Mouse (Mus musculus) heart, embryonic 11.5 days (tissue): Measurements from ENCODE around the gene Poln. TPM values are rescaled to one million over a fixed set of nuclear protein-coding genes. Genes with fewer than 3 reads are reported as not detected.

Experiments used
- ATAC-seq: fragments of 200-750 bp; cut with Nextera tagmentation; replicated peaks from 2 replicates; pipeline ENCODE4 v1.8.0; 2017; ENCODE audit warnings: moderate library complexity; ENCODE audit not compliant: insufficient number of reproducible peaks, low FRiP score, low TSS enrichment
- H3K27ac ChIP-seq: fragments of 300-500 bp; sonication (generic); 2 replicates; pipeline ENCODE4 v1.5.1; 2014; ENCODE audit warnings: mild to moderate bottlenecking, low read depth, low read length
- H3K27me3 ChIP-seq: fragments of 300-500 bp; sonication (generic); 2 replicates; pipeline ENCODE4 v1.6.1; 2014; ENCODE audit warnings: mild to moderate bottlenecking, low read length, mixed read lengths; ENCODE audit not compliant: control insufficient read depth, insufficient read depth
- H3K36me3 ChIP-seq: fragments of 300-500 bp; sonication (generic); 2 replicates; pipeline ENCODE4 v1.6.1; 2014; ENCODE audit warnings: mild to moderate bottlenecking, low read length, moderate library complexity, mixed read lengths; ENCODE audit not compliant: control insufficient read depth, insufficient read depth
- H3K4me1 ChIP-seq: fragments of 300-500 bp; sonication (generic); 2 replicates; pipeline ENCODE4 v1.6.1; 2014; ENCODE audit warnings: low read length; ENCODE audit not compliant: control insufficient read depth, insufficient read depth
- H3K4me2 ChIP-seq: fragments of 300-500 bp; sonication (generic); 2 replicates; pipeline ENCODE4 v1.6.1; 2014; ENCODE audit warnings: mild to moderate bottlenecking, moderate library complexity
- H3K4me3 ChIP-seq: fragments of 300-500 bp; sonication (generic); 2 replicates; pipeline ENCODE4 v1.5.1; 2014; ENCODE audit warnings: low read depth, low read length
- H3K9ac ChIP-seq: fragments of 300-500 bp; sonication (generic); 2 replicates; pipeline ENCODE4 v1.6.1; 2014; ENCODE audit warnings: mild to moderate bottlenecking, low read depth, low read length, moderate library complexity
- H3K9me3 ChIP-seq: fragments of 300-500 bp; sonication (generic); replicated peaks from 2 replicates; pipeline ENCODE4 v1.6.1; 2016; ENCODE audit warnings: low read length; ENCODE audit not compliant: control insufficient read depth
- WGBS: fragments of 180-500 bp; shearing (Covaris S2); extraction: QIAGEN DNeasy Blood & Tissue Kit; methylation state at CpG from one replicate; pipeline ENCODE4 v1.1.7; 2014; ENCODE audit not compliant: insufficient replicate concordance; 5-methylcytosine and 5-hydroxymethylcytosine counted together
- polyA plus RNA-seq: library from polyadenylated mRNA; unstranded; fragments of >200 nt; fragmentation: Nextera tagmentation; extraction: Ambion mirVana; gene quantifications from 2 replicates; pipeline ENCODE4 v1.2.1, GENCODE M21; 2014

Poln gene
- polyA plus RNA-seq, 1 experiment from 2014 or later, result 0.52 TPM

GRCm38 (mm10) chr5:34174550-34175402 is 5.5 kb upstream of the Poln start:
- WGBS, result 66% methylated on average over 5 of the region's 5 CpGs
- H3K27me3 ChIP-seq, result no peaks in the 10 kb centered on the region
- no peaks in the 10 kb centered on the region for H3K4me1 ChIP-seq
- no peak overlapping the region for H3K9ac ChIP-seq
- ATAC-seq, result no peak
- no peak overlapping the region for H3K27ac ChIP-seq
- peaks cover 22% of the 10 kb centered on the region for H3K36me3 ChIP-seq
- no peak overlapping the region for H3K4me2 ChIP-seq
- H3K4me3 ChIP-seq, result no peak overlapping the region
- H3K9me3 ChIP-seq, result no peaks in the 10 kb centered on the region

- no peaks in the 10 kb centered on the region for H3K4me1 ChIP-seq
- 79% methylated on average over 2 of the region's 2 CpGs for WGBS
These were observed 4.8 kb upstream of the Poln start for GRCm38 (mm10) chr5:34174021-34174420.

GRCm38 (mm10) chr5:34170726-34171125 is 1.5 kb upstream of the Poln start:
- no peak for ATAC-seq
- WGBS, result 74% methylated on average over 4 of the region's 4 CpGs
- no peak overlapping the region for H3K4me2 ChIP-seq

More at GRCm38 (mm10) chr5:34174021-34174420, 4.8 kb upstream of the Poln start:
- no peak for ATAC-seq
- H3K4me3 ChIP-seq, result no peak overlapping the region
- H3K9ac ChIP-seq, result no peak overlapping the region
- H3K27me3 ChIP-seq, result no peaks in the 10 kb centered on the region
- no peak overlapping the region for H3K27ac ChIP-seq
- no peak overlapping the region for H3K4me2 ChIP-seq
- H3K36me3 ChIP-seq, result peaks cover 22% of the 10 kb centered on the region
- no peaks in the 10 kb centered on the region for H3K9me3 ChIP-seq

GRCm38 (mm10) chr5:34169954-34170353 is 706 bp upstream of the Poln start:
- Histone ChIP-seq H3K9me3 (no peaks in the 10 kb centered on the region), H3K27me3 (no peaks in the 10 kb centered on the region), H3K27ac (peak overlapping the region; percentile 86), H3K4me1 (no peaks in the 10 kb centered on the region), H3K9ac (peak overlapping the region; percentile 92), H3K4me2 (peak overlapping the region; percentile 72), H3K36me3 (peaks cover 5% of the 10 kb centered on the region), H3K4me3 (peak overlapping the region; percentile 87)
- ATAC-seq, result no peak
- 80% methylated on average over 3 of the region's 3 CpGs for WGBS

More at GRCm38 (mm10) chr5:34170726-34171125, 1.5 kb upstream of the Poln start:
- H3K4me1 ChIP-seq, result no peaks in the 10 kb centered on the region
- no peak overlapping the region for H3K9ac ChIP-seq
- no peaks in the 10 kb centered on the region for H3K9me3 ChIP-seq
- peaks cover 5% of the 10 kb centered on the region for H3K36me3 ChIP-seq
- no peak overlapping the region for H3K27ac ChIP-seq
- H3K27me3 ChIP-seq, result no peaks in the 10 kb centered on the region
- H3K4me3 ChIP-seq, result no peak overlapping the region

GRCm38 (mm10) chr5:34167857-34168256 is 1.4 kb downstream of the Poln start:
- Histone ChIP-seq H3K9me3 (no peaks in the 10 kb centered on the region), H3K9ac (no peak overlapping the region), H3K36me3 (peaks cover 3% of the 10 kb centered on the region; the same call in 1 of the 2 replicates), H3K4me1 (no peaks in the 10 kb centered on the region), H3K4me2 (peak overlapping the region; percentile 38), H3K4me3 (no peak overlapping the region), H3K27ac (no peak overlapping the region), H3K27me3 (no peaks in the 10 kb centered on the region)
- 80% methylated on average over 4 of the region's 4 CpGs for WGBS
- ATAC-seq, result no peak

- ATAC-seq, result no peak
- no peaks in the 10 kb centered on the region for H3K4me1 ChIP-seq
- no peaks in the 10 kb centered on the region for H3K27me3 ChIP-seq
- no peak overlapping the region for H3K4me3 ChIP-seq
- WGBS, result 34% methylated on average over 4 of the region's 4 CpGs
- H3K36me3 ChIP-seq, result peaks cover 3% of the 10 kb centered on the region; the same call in 1 of the 2 replicates
- no peak overlapping the region for H3K9ac ChIP-seq
- no peak overlapping the region for H3K27ac ChIP-seq
- no peaks in the 10 kb centered on the region for H3K9me3 ChIP-seq
- H3K4me2 ChIP-seq, result peak overlapping the region; percentile 38; the same call in 1 of the 2 replicates
These were observed 3.5 kb downstream of the Poln start for GRCm38 (mm10) chr5:34165793-34166192.

- H3K4me1 ChIP-seq, result no peaks in the 10 kb centered on the region
- H3K27me3 ChIP-seq, result no peaks in the 10 kb centered on the region
- no peaks in the 10 kb centered on the region for H3K9me3 ChIP-seq
- no peak overlapping the region for H3K9ac ChIP-seq
- H3K27ac ChIP-seq, result no peak overlapping the region
- no peaks in the 10 kb centered on the region for H3K36me3 ChIP-seq
- H3K4me2 ChIP-seq, result no peak overlapping the region
- no peak overlapping the region for H3K4me3 ChIP-seq
- no peak for ATAC-seq
These were observed 20.8 kb downstream of the Poln start for GRCm38 (mm10) chr5:34148476-34148875.

GRCm38 (mm10) chr5:34147554-34147953 is 21.7 kb downstream of the Poln start:
- Histone ChIP-seq H3K36me3 (no peaks in the 10 kb centered on the region), H3K9ac (no peak overlapping the region), H3K4me3 (no peak overlapping the region), H3K9me3 (no peaks in the 10 kb centered on the region), H3K4me2 (no peak overlapping the region), H3K27ac (no peak overlapping the region), H3K27me3 (no peaks in the 10 kb centered on the region), H3K4me1 (no peaks in the 10 kb centered on the region)
- ATAC-seq, result no peak
- 78% methylated on average over 3 of the region's 3 CpGs for WGBS

- Histone ChIP-seq H3K9me3 (no peaks in the 10 kb centered on the region), H3K4me2 (no peak overlapping the region), H3K4me1 (no peaks in the 10 kb centered on the region), H3K9ac (no peak overlapping the region), H3K36me3 (no peaks in the 10 kb centered on the region), H3K27ac (no peak overlapping the region), H3K4me3 (no peak overlapping the region), H3K27me3 (no peaks in the 10 kb centered on the region)
- WGBS, result 3% methylated on average over 1 of the region's 1 CpGs
- ATAC-seq, result no peak
These were observed 29.5 kb downstream of the Poln start for GRCm38 (mm10) chr5:34139751-34140150.
